ENCODE assay signal across 8 mouse cellular contexts in the genomic region with DNA sequence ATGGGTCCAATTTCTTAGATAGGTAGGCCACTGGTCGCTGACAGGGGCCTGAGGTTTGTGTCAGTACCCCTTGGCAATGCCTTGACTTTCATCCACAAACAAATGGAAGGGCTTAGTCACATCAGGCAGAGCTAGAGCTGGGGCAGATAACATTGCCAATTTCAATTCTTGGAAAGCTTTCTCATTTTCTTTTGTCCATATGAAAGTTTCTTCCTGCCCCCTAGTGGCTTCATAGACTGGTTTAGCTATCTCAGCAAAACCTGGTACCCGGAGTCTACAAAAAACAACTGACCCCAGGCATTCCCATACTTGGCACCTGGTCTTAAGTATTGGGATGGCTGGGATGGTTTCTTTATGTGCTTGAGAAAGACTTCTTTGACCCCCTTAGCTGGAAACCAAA.
DNase-seq lines count a peak whose midpoint lies in the region.

No protein-coding gene starts in this region.

- DNase-seq in heart, adult 11 months: peak; percentile 39
- no peak for DNase-seq in heart, adult 8-10 months (ENCODE audit: low spot score)
- DNase-seq in right cerebral cortex, adult 2 months (ENCODE audit: low spot score in 2 of 2): peak; percentile 20 to 31
- no peak for DNase-seq in right cerebral cortex, postnatal 36 days (ENCODE audit: low spot score in 2 of 2)
- DNase-seq in embryo, embryonic 11.5 days (ENCODE audit: low read depth, low spot score): peak; percentile 7
- DNase-seq in skeletal muscle tissue, adult 2 months (ENCODE audit: low read depth, low spot score): peak; percentile 3
- DNase-seq in spleen, postnatal 14 days (ENCODE audit: low spot score in 2 of 2): no peak
- DNase-seq in thymus, postnatal 36 days: no peak

Comparison
In these comparisons a context has a peak if more than half of its experiments do, and no peak if none do; other contexts are left out.
1. DNase-seq: peak in heart, adult 11 months (single experiment), right cerebral cortex, adult 2 months (2 of 2), embryo, embryonic 11.5 days (single experiment) and skeletal muscle tissue, adult 2 months (single experiment); none in heart, adult 8-10 months (single experiment), right cerebral cortex, postnatal 36 days (0 of 2), spleen, postnatal 14 days (0 of 2) and thymus, postnatal 36 days (0 of 2).